Mouse (Mus musculus): ENCODE measurements at regions not wholly inside any gene's neighbourhood (a gene's known extent, or its start where the extent isn't known, plus 50 kb on each side); places are given as distances from the start of the nearest gene placed in this dataset.

DNA sequence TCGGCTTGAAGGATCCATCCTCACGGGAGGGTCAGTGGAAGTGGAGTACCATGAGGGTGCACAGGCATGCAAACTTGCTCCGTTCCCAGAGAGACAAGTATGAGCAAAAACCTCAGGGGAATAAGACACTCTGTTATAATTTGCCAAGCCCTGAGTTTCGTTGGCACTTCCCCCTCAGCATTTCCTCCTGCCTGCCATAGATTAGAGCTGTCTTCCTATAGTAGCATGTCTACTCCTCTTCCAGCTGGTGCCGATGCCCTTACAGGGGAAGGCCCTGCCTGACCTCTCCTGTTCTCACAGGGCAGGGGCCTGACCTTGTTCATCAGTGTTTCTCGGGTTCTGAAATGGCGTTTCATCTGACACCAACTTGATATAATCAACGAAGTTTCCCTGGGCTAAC lies 611.9 kb upstream of the Nrp1 start:
- TF ChIP-seq SMC3 (IDR thresholded peaks at IDR 0.05; ENCODE audit: low read depth, low read length) (no peak), POLR2AphosphoS5 (IDR thresholded peaks at IDR 0.05; ENCODE audit: borderline replicate concordance, low read depth, low read length) (no peak), GATA1 (IDR thresholded peaks at IDR 0.05; ENCODE audit: low read depth, low read length) (no peak), TAL1 (IDR thresholded peaks at IDR 0.05; ENCODE audit: low read length) (no peak), CTCF (IDR thresholded peaks at IDR 0.05 in 2 of 3, conservative IDR thresholded peaks at IDR 0.05 in 1 of 3; ENCODE audit: control insufficient read depth in 1 of 3, insufficient read depth in 1 of 3, low read depth in 2 of 3, low read length in 3 of 3, poor library complexity in 1 of 3, severe bottlenecking in 1 of 3) (no peak), ZNF384 (IDR thresholded peaks at IDR 0.05; ENCODE audit: low read depth, low read length) (no peak), NELFE (IDR thresholded peaks at IDR 0.05; ENCODE audit: low read depth, low read length) (no peak), ZC3H11A (IDR thresholded peaks at IDR 0.05; ENCODE audit: low read depth, low read length) (no peak), USF1 (IDR thresholded peaks at IDR 0.05; ENCODE audit: low read depth, low read length) (no peak), JUND (IDR thresholded peaks at IDR 0.05; ENCODE audit: low read depth, low read length) (no peak), POLR2AphosphoS2 (IDR thresholded peaks at IDR 0.05; ENCODE audit: low read length) (no peak), CHD2 (IDR thresholded peaks at IDR 0.05; ENCODE audit: low read length) (no peak), MAX (IDR thresholded peaks at IDR 0.05; ENCODE audit: low read length) (no peak), POLR2A (IDR thresholded peaks at IDR 0.05; ENCODE audit: control insufficient read depth in 1 of 2, insufficient read depth in 1 of 2, low read depth in 1 of 2, low read length in 2 of 2, poor library complexity in 1 of 2) (no peak)
